Mouse (Mus musculus): ENCODE measurements around the gene Timm23. TPM values are rescaled to one million over a fixed set of nuclear protein-coding genes. Genes with fewer than 3 reads are reported as not detected.
"Not testable (repeated sequence)": the region's sequence is repeated elsewhere in the genome, so short reads cannot be mapped to it uniquely, and the experiment has no call there.

Gene Timm23
- polyA plus RNA-seq, 1 experiment from 2014 or later, result 234 TPM

GRCm38 (mm10) chr14:32145809-32146511, 55.7 kb downstream of the Timm23 start:
- 72% methylated on average over 7 of the region's 7 CpGs for WGBS
- TF ChIP-seq EP300 (optimal IDR thresholded peaks at IDR 0.05) (no peak), CTCF (IDR thresholded peaks at IDR 0.05; ENCODE audit: low read depth) (no peak)
- DNase-seq (ENCODE audit: low spot score) (no peak), ATAC-seq (ENCODE audit: low FRiP score, low TSS enrichment) (no peak)
- no peak overlapping the region for H3K4me2 ChIP-seq (replicated peaks; ENCODE audit: low read depth)
- no peak overlapping the region for H3K27ac ChIP-seq (replicated peaks)
- H3K9me3 ChIP-seq (ENCODE audit: control insufficient read depth, low read length), result no peaks in the 10 kb centered on the region
- H3K4me3 ChIP-seq (ENCODE audit: low read depth, low read length), result no peak overlapping the region
- no peaks in the 10 kb centered on the region for H3K27me3 ChIP-seq (ENCODE audit: control insufficient read depth, insufficient read depth, low read length)
- no peaks in the 10 kb centered on the region for H3K36me3 ChIP-seq (ENCODE audit: control insufficient read depth, insufficient read depth, low read length)
- no peak overlapping the region for H3K9ac ChIP-seq (ENCODE audit: low read length)
- no peaks in the 10 kb centered on the region for H3K4me1 ChIP-seq (replicated peaks; ENCODE audit: control insufficient read depth, insufficient read depth)

- Histone ChIP-seq H3K9me3 (ENCODE audit: control insufficient read depth, low read length) (no peaks in the 10 kb centered on the region), H3K4me3 (ENCODE audit: low read depth, low read length) (no peak overlapping the region), H3K4me2 (replicated peaks; ENCODE audit: low read depth) (no peak overlapping the region), H3K9ac (ENCODE audit: low read length) (no peak overlapping the region), H3K4me1 (replicated peaks; ENCODE audit: control insufficient read depth, insufficient read depth) (no peaks in the 10 kb centered on the region), H3K36me3 (ENCODE audit: control insufficient read depth, insufficient read depth, low read length) (no peaks in the 10 kb centered on the region), H3K27me3 (ENCODE audit: control insufficient read depth, insufficient read depth, low read length) (no peaks in the 10 kb centered on the region), H3K27ac (replicated peaks) (no peak overlapping the region)
- TF ChIP-seq EP300 (optimal IDR thresholded peaks at IDR 0.05) (no peak), CTCF (IDR thresholded peaks at IDR 0.05; ENCODE audit: low read depth) (no peak)
- DNase-seq (ENCODE audit: low spot score) (no peak), ATAC-seq (ENCODE audit: low FRiP score, low TSS enrichment) (no peak)
- 64% methylated on average over 4 of the region's 4 CpGs for WGBS
These were observed 56.3 kb downstream of the Timm23 start for GRCm38 (mm10) chr14:32145401-32145800.

DNA sequence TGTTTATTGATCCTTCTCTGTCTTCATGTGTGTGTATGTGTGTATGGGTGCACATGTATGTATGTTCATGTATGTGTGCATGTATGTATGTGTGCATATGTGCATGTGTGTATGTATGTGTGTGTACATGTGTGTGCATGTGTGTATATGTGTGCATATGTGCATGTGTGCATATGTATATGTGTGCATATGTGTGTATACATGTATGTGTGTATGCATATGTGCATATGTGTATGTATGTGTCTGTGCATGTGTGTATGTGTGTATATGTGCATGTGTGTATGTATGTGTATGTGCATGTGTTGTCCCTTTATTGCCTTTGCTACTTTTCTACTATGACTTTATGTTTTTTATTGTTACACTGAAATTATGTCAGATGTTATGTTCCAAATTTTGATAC, 57.0 kb downstream of the Timm23 start:
- no peak overlapping the region for H3K4me3 ChIP-seq (ENCODE audit: low read depth, low read length)
- H3K27me3 ChIP-seq (ENCODE audit: control insufficient read depth, insufficient read depth, low read length), result no peaks in the 10 kb centered on the region
- ATAC-seq (ENCODE audit: low FRiP score, low TSS enrichment) (no peak), DNase-seq (ENCODE audit: low spot score) (no peak)
- H3K27ac ChIP-seq (replicated peaks), result no peak overlapping the region
- H3K9me3 ChIP-seq (ENCODE audit: control insufficient read depth, low read length), result no peaks in the 10 kb centered on the region
- H3K36me3 ChIP-seq (ENCODE audit: control insufficient read depth, insufficient read depth, low read length), result no peaks in the 10 kb centered on the region
- no peak overlapping the region for H3K4me2 ChIP-seq (replicated peaks; ENCODE audit: low read depth)
- H3K9ac ChIP-seq (ENCODE audit: low read length), result no peak overlapping the region
- no peaks in the 10 kb centered on the region for H3K4me1 ChIP-seq (replicated peaks; ENCODE audit: control insufficient read depth, insufficient read depth)
- TF ChIP-seq EP300 (optimal IDR thresholded peaks at IDR 0.05), result no peak
- TF ChIP-seq CTCF (IDR thresholded peaks at IDR 0.05; ENCODE audit: low read depth), result no peak

GRCm38 (mm10) chr14:32141723-32142122, 60.0 kb downstream of the Timm23 start, which contains the start of gene Msmb:
TSS of gene Msmb (plus strand) at chr14:32142023.
- Histone ChIP-seq H3K9ac (ENCODE audit: low read length) (no peak within 1 kb of the TSS), H3K9me3 (ENCODE audit: control insufficient read depth, low read length) (no peaks in the 10 kb centered on the region), H3K4me2 (replicated peaks; ENCODE audit: low read depth) (no peak within 1 kb of the TSS), H3K27ac (replicated peaks) (no peak within 1 kb of the TSS), H3K36me3 (ENCODE audit: control insufficient read depth, insufficient read depth, low read length) (no peaks in the 10 kb centered on the region), H3K4me3 (ENCODE audit: low read depth, low read length) (no peak within 1 kb of the TSS), H3K4me1 (replicated peaks; ENCODE audit: control insufficient read depth, insufficient read depth) (no peaks in the 10 kb centered on the region), H3K27me3 (ENCODE audit: control insufficient read depth, insufficient read depth, low read length) (no peaks in the 10 kb centered on the region)
- no peak for TF ChIP-seq CTCF (IDR thresholded peaks at IDR 0.05; ENCODE audit: low read depth)
- no peak for TF ChIP-seq EP300 (optimal IDR thresholded peaks at IDR 0.05)
- DNase-seq (ENCODE audit: low spot score) (no peak), ATAC-seq (ENCODE audit: low FRiP score, low TSS enrichment) (no peak)
- 84% methylated on average over 5 of the region's 5 CpGs for WGBS

- ATAC-seq (ENCODE audit: low FRiP score, low TSS enrichment) (no peak), DNase-seq (ENCODE audit: low spot score) (no peak)
- Histone ChIP-seq H3K4me3 (ENCODE audit: low read depth, low read length) (no peak overlapping the region), H3K36me3 (ENCODE audit: control insufficient read depth, insufficient read depth, low read length) (no peaks in the 10 kb centered on the region), H3K4me1 (replicated peaks; ENCODE audit: control insufficient read depth, insufficient read depth) (no peaks in the 10 kb centered on the region), H3K27ac (replicated peaks) (no peak overlapping the region), H3K9me3 (ENCODE audit: control insufficient read depth, low read length) (no peaks in the 10 kb centered on the region), H3K27me3 (ENCODE audit: control insufficient read depth, insufficient read depth, low read length) (no peaks in the 10 kb centered on the region), H3K4me2 (replicated peaks; ENCODE audit: low read depth) (no peak overlapping the region), H3K9ac (ENCODE audit: low read length) (no peak overlapping the region)
- 85% methylated on average over 5 of the region's 5 CpGs for whole genome bisulfite sequencing
- TF ChIP-seq EP300 (optimal IDR thresholded peaks at IDR 0.05) (no peak), CTCF (IDR thresholded peaks at IDR 0.05; ENCODE audit: low read depth) (no peak)
These were observed 61.2 kb downstream of the Timm23 start for GRCm38 (mm10) chr14:32140359-32140965.

DNA sequence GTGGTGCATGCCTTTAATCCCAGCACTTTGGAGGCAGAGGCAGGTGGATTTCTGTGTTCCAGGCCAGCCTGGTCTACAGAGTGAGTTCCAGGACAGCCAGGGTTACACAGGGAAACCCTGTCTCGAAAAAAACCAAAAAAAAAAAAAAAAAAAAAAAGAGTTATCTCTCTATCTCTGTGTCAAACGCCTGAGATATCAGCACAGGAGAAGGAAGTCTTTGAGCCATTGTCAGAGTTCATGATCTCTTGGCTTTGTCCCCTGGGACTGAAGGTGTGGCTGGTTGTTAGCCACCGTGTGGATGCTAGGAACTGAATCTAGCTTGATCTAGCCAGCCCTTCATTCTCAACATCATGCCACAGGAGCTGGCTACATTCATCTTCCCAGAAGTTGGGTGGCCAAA, 65.2 kb downstream of the Timm23 start:
- H3K9me3 ChIP-seq (ENCODE audit: control insufficient read depth, low read length); H3K4me1 ChIP-seq (replicated peaks; ENCODE audit: control insufficient read depth, insufficient read depth); H3K4me3 ChIP-seq (ENCODE audit: low read depth, low read length); H3K36me3 ChIP-seq (ENCODE audit: control insufficient read depth, insufficient read depth, low read length); ATAC-seq (ENCODE audit: low FRiP score, low TSS enrichment); H3K4me2 ChIP-seq (replicated peaks; ENCODE audit: low read depth); H3K27me3 ChIP-seq (ENCODE audit: control insufficient read depth, insufficient read depth, low read length); DNase-seq (ENCODE audit: low spot score); H3K9ac ChIP-seq (ENCODE audit: low read length); H3K27ac ChIP-seq (replicated peaks): not testable (repeated sequence)
- WGBS, result 59% methylated on average over 3 of the region's 3 CpGs
